Mouse (Mus musculus): ENCODE measurements at regions not wholly inside any gene's neighbourhood (a gene's known extent, or its start where the extent isn't known, plus 50 kb on each side); places are given as distances from the start of the nearest gene placed in this dataset.

GRCm38 (mm10) chr1:14613232-14613894 lies 1479.8 kb downstream of the 4930444P10Rik start:
- TF ChIP-seq CTCF (IDR thresholded peaks at IDR 0.05), result no peak
- Histone ChIP-seq H3K4me3 (no peak overlapping the region), H3K27ac (no peak overlapping the region)
- intact Hi-C loops (cut with DNase I), result no loop called here
- DNase-seq (ENCODE audit: extremely low spot score in 1 of 2, low spot score in 2 of 2), result no peak

GRCm38 (mm10) chr1:14609054-14609453 lies 1484.1 kb downstream of the 4930444P10Rik start:
- H3K4me3 ChIP-seq, result no peak overlapping the region
- DNase-seq (ENCODE audit: extremely low spot score in 1 of 2, low spot score in 2 of 2), result no peak
- no peak for TF ChIP-seq CTCF (IDR thresholded peaks at IDR 0.05)
- intact Hi-C loops (cut with DNase I), result no loop called here
- no peak overlapping the region for H3K27ac ChIP-seq

GRCm38 (mm10) chr1:14595961-14596360 lies 1497.2 kb downstream of the 4930444P10Rik start:
- no peak for DNase-seq (ENCODE audit: extremely low spot score in 1 of 2, low spot score in 2 of 2)
- H3K27ac ChIP-seq, result no peak overlapping the region
- no peak for TF ChIP-seq CTCF (IDR thresholded peaks at IDR 0.05)
- H3K4me3 ChIP-seq, result no peak overlapping the region
- intact Hi-C loops (cut with DNase I), result no loop called here

GRCm38 (mm10) chr1:14589905-14590304 lies 1503.2 kb downstream of the 4930444P10Rik start:
- no peak for DNase-seq (ENCODE audit: extremely low spot score in 1 of 2, low spot score in 2 of 2)
- H3K27ac ChIP-seq, result no peak overlapping the region
- H3K4me3 ChIP-seq, result no peak overlapping the region
- intact Hi-C loops (cut with DNase I), result no loop called here
- TF ChIP-seq CTCF (IDR thresholded peaks at IDR 0.05), result no peak

GRCm38 (mm10) chr1:14579376-14579775 lies 1513.7 kb downstream of the 4930444P10Rik start:
- H3K4me3 ChIP-seq, result no peak overlapping the region
- no peak overlapping the region for H3K27ac ChIP-seq
- no peak for DNase-seq (ENCODE audit: extremely low spot score in 1 of 2, low spot score in 2 of 2)
- no peak for TF ChIP-seq CTCF (IDR thresholded peaks at IDR 0.05)
- intact Hi-C loops (cut with DNase I), result no loop called here

GRCm38 (mm10) chr1:14576263-14576662 lies 1516.9 kb downstream of the 4930444P10Rik start:
- DNase-seq (ENCODE audit: extremely low spot score in 1 of 2, low spot score in 2 of 2), result no peak
- intact Hi-C loops (cut with DNase I), result no loop called here
- Histone ChIP-seq H3K4me3 (no peak overlapping the region), H3K27ac (no peak overlapping the region)
- no peak for TF ChIP-seq CTCF (IDR thresholded peaks at IDR 0.05)

- Histone ChIP-seq H3K4me3 (no peak overlapping the region), H3K27ac (no peak overlapping the region)
- intact Hi-C loops (cut with DNase I), result loop anchor here (5.0 kb wide), 1 partner anchor 783 kb away; no protein-coding TSS in a partner anchor
- TF ChIP-seq CTCF (IDR thresholded peaks at IDR 0.05), result peak; percentile 58
- no peak for DNase-seq (ENCODE audit: extremely low spot score in 1 of 2, low spot score in 2 of 2)
These were observed 1522.6 kb downstream of the 4930444P10Rik start for GRCm38 (mm10) chr1:14570562-14570981.

- Histone ChIP-seq H3K4me3 (no peak overlapping the region), H3K27ac (no peak overlapping the region)
- TF ChIP-seq CTCF (IDR thresholded peaks at IDR 0.05), result no peak
- intact Hi-C loops (cut with DNase I), result loop anchor here (5.0 kb wide), 1 partner anchor 783 kb away; no protein-coding TSS in a partner anchor
- DNase-seq (ENCODE audit: extremely low spot score in 1 of 2, low spot score in 2 of 2), result no peak
These were observed 1523.0 kb downstream of the 4930444P10Rik start for GRCm38 (mm10) chr1:14570113-14570512.

- Histone ChIP-seq H3K27ac (no peak overlapping the region), H3K4me3 (no peak overlapping the region)
- DNase-seq (ENCODE audit: extremely low spot score in 1 of 2, low spot score in 2 of 2), result no peak
- intact Hi-C loops (cut with DNase I), result no loop called here
- no peak for TF ChIP-seq CTCF (IDR thresholded peaks at IDR 0.05)
These were observed 1526.1 kb downstream of the 4930444P10Rik start for GRCm38 (mm10) chr1:14567006-14567405.

GRCm38 (mm10) chr1:14566386-14566785 lies 1526.7 kb downstream of the 4930444P10Rik start:
- DNase-seq (ENCODE audit: extremely low spot score in 1 of 2, low spot score in 2 of 2), result no peak
- TF ChIP-seq CTCF (IDR thresholded peaks at IDR 0.05), result no peak
- intact Hi-C loops (cut with DNase I), result no loop called here
- Histone ChIP-seq H3K4me3 (no peak overlapping the region), H3K27ac (no peak overlapping the region)
